Mouse (Mus musculus): Measurements from ENCODE around the gene Ifngr1.

The Ifngr1 gene

GRCm38 (mm10) chr10:19645119-19645518 lies 53.4 kb downstream of the Ifngr1 start:
- DNase-seq (ENCODE audit: low spot score) = no peak

DNA sequence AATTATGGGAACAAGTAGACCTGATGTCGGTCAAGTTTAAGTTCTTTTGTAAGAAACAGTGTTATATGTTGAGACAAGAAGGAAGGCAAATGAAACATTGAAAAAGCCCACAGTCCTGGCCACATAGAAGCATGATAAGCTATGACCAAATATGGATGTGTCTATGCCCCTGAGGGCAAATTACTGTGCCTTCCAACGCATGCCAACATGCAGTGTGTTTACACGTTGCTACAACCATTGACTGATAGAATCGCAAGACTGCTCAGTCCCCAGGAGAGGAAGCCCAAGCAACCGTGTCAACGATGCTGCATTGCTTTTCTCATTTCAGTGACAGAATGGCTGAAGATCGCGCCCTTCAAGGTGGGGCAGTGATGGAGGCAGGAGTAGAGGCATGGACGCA lies 65.7 kb downstream of the Ifngr1 start:
- DNase-seq (ENCODE audit: low spot score) = no peak
